Mouse (Mus musculus): Measurements from ENCODE around the gene Atp6v1e1. TPM values are rescaled to one million over a fixed set of nuclear protein-coding genes. Genes with fewer than 3 reads are reported as not detected.
"Not testable (repeated sequence)": the region's sequence is repeated elsewhere in the genome, so short reads cannot be mapped to it uniquely, and the experiment has no call there.

Atp6v1e1 gene
- polyA plus RNA-seq, 1 experiment = 33.7 TPM

DNA sequence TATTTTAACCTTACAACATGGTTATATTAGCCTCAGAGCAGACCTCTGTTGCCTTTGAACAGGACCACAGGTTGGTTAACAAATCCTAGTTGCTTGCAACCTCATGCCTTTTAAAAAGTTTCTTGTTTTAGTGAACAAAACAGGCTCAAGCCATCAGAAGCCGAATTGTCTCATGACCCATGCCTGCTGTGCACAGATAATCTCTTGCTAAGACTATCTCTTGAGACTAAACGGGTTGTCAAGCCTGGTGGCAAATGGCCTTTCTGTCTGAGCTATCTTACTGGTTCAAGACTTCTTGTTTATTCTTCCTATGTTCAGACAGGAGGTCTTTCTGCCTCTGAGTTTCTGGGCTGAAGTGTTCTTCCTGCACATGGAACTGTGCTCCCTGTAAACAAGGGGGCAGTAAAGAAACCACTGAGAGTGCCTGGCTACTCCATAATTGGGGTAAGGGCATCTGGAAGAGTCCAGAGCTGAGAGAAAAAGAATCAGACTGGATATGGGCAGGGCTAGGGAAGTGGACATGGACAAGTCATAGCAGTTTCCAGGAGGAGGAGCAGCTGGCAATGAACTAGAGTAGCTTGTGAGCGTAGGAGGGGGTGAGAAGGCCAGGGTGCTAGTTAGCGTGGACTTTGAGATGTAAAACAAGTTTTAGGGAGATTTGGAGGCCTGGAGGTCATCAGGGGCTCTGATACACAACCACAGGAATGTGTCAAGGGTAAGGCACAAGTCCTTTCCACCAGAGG is 8.4 kb upstream of the Atp6v1e1 start:
- Histone ChIP-seq H3K27me3 (ENCODE audit: control insufficient read depth, insufficient read depth, low read length) (no peaks in the 10 kb centered on the region), H3K4me1 (ENCODE audit: control insufficient read depth, insufficient read depth, low read length) (no peaks in the 10 kb centered on the region), H3K4me3 (ENCODE audit: control insufficient read depth, low read depth, low read length) (no peak overlapping the region), H3K36me3 (ENCODE audit: control insufficient read depth, insufficient read depth, low read length) (no peaks in the 10 kb centered on the region), H3K27ac (ENCODE audit: control insufficient read depth, insufficient read depth, low read depth, low read length) (no peak overlapping the region)
- no peak for TF ChIP-seq CTCF (IDR thresholded peaks at IDR 0.05; ENCODE audit: control insufficient read depth, insufficient read depth, insufficient replicate concordance, low read depth, low read length)
- TF ChIP-seq POLR2A (IDR thresholded peaks at IDR 0.05; ENCODE audit: control insufficient read depth, low read depth, low read length) = no peak

DNA sequence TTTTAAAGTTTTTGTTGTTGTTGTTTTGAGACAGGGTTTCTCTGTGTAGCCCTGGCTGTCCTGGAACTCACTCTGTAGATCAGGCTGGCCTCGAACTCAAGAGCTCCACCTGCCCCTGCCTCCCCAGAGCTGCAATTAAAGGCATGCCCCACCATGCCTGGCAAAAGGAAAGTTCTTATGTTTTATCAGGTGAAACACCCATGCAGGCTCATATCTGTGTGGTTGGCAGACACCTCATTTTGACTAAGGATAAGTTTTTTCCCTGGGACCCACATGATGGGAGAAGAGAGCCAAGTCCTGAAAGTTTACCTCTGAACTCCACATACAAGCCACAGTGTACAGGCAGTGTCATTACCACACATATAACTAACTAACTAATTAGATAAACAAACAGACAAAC is 7.5 kb upstream of the Atp6v1e1 start:
- Histone ChIP-seq H3K4me1 (ENCODE audit: control insufficient read depth, insufficient read depth, low read length) (no peaks in the 10 kb centered on the region), H3K27me3 (ENCODE audit: control insufficient read depth, insufficient read depth, low read length) (no peaks in the 10 kb centered on the region), H3K36me3 (ENCODE audit: control insufficient read depth, insufficient read depth, low read length) (no peaks in the 10 kb centered on the region), H3K27ac (ENCODE audit: control insufficient read depth, insufficient read depth, low read depth, low read length) (no peak overlapping the region), H3K4me3 (ENCODE audit: control insufficient read depth, low read depth, low read length) (no peak overlapping the region)
- no peak for TF ChIP-seq CTCF (IDR thresholded peaks at IDR 0.05; ENCODE audit: control insufficient read depth, insufficient read depth, insufficient replicate concordance, low read depth, low read length)
- no peak for TF ChIP-seq POLR2A (IDR thresholded peaks at IDR 0.05; ENCODE audit: control insufficient read depth, low read depth, low read length)

DNA sequence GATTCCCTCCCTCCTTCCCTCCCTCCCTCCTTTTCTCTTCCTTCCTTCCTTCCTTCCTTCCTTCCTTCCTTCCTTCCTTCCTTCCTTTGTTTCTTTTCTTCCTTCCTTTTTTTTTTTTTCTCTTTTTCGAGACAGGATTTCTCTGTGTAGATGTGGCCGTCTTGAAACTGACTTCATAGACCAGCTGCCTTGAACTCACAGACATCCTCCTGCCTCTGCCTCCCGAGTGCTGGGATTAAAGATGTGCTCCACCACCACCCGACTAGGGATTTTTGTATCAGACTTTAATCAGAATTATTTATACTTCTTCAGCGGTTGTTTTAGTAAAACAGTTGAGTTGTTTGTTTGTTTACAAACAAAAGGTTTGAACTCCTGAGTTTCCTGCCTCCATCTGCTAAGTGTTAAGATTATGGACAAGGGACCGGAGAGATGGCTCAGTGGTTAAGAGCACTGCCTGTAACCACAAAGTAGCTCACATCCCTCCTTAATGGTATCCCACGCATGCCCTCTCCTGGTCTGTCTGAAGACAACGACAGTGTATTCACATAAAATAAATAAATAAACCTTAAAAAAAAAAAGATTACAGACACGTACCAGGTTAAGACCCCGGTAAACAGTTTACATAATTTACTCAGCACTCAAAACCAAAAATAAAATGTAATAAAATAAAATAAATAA is 483 bp upstream of the Atp6v1e1 start:
- no peak for TF ChIP-seq CTCF (IDR thresholded peaks at IDR 0.05; ENCODE audit: control insufficient read depth, insufficient read depth, insufficient replicate concordance, low read depth, low read length)
- TF ChIP-seq POLR2A (IDR thresholded peaks at IDR 0.05; ENCODE audit: control insufficient read depth, low read depth, low read length) = no peak
- H3K36me3 ChIP-seq (ENCODE audit: control insufficient read depth, insufficient read depth, low read length) = no peaks in the 10 kb centered on the region
- peak overlapping the region; percentile 100 for H3K4me3 ChIP-seq (ENCODE audit: control insufficient read depth, low read depth, low read length)
- no peaks in the 10 kb centered on the region for H3K4me1 ChIP-seq (ENCODE audit: control insufficient read depth, insufficient read depth, low read length)
- H3K27me3 ChIP-seq (ENCODE audit: control insufficient read depth, insufficient read depth, low read length) = no peaks in the 10 kb centered on the region
- H3K27ac ChIP-seq (ENCODE audit: control insufficient read depth, insufficient read depth, low read depth, low read length) = peak overlapping the region; percentile 86

DNA sequence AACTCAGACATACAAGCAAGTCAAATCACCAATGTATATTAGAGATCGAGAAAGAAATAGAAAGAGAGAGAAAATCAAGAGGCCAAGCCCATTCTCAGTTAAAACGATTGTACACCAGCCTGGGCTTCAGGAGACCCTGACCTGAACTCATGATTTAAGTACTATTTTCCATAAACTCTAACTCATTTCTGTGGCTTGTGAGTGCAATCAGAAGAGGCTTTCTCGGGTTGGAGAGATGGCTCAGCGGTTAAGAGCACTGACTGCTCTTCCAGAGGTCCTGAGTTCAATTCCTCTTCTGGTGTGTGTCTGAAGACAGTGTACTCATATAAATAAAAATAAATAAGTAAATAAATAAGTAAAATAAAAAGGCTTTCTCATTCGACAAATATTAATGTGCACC is 878 bp downstream of the Atp6v1e1 start:
- Histone ChIP-seq H3K36me3 (ENCODE audit: control insufficient read depth, insufficient read depth, low read length) (peaks cover 2% of the 10 kb centered on the region), H3K4me1 (ENCODE audit: control insufficient read depth, insufficient read depth, low read length) (no peaks in the 10 kb centered on the region), H3K27me3 (ENCODE audit: control insufficient read depth, insufficient read depth, low read length) (no peaks in the 10 kb centered on the region), H3K27ac (ENCODE audit: control insufficient read depth, insufficient read depth, low read depth, low read length) (no peak overlapping the region), H3K4me3 (ENCODE audit: control insufficient read depth, low read depth, low read length) (peak overlapping the region; percentile 100; the same call in 1 of the 2 replicates)
- TF ChIP-seq POLR2A (IDR thresholded peaks at IDR 0.05; ENCODE audit: control insufficient read depth, low read depth, low read length) = no peak
- TF ChIP-seq CTCF (IDR thresholded peaks at IDR 0.05; ENCODE audit: control insufficient read depth, insufficient read depth, insufficient replicate concordance, low read depth, low read length) = no peak

DNA sequence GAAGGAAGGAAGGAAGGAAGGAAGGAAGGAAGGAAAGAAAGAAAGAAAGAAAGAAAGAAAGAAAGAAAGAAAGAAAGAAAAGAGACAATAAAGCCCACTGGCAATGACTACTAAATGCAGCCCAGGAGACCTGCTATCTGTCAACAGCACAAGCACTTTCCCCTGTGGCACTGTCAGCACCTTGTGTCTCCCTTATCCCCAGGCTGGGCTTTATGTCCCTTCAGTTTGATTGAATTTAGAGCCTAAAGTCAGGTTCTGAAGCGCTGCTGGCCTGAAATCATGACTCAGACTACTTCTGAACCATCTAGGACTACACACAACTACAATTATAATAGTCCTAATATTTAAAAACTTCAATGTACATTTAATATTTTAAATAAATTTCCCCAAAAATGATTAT is 1.7 kb downstream of the Atp6v1e1 start:
- H3K4me3 ChIP-seq (ENCODE audit: control insufficient read depth, low read depth, low read length) = no peak overlapping the region
- H3K36me3 ChIP-seq (ENCODE audit: control insufficient read depth, insufficient read depth, low read length) = peaks cover 2% of the 10 kb centered on the region
- H3K27ac ChIP-seq (ENCODE audit: control insufficient read depth, insufficient read depth, low read depth, low read length) = no peak overlapping the region
- no peaks in the 10 kb centered on the region for H3K4me1 ChIP-seq (ENCODE audit: control insufficient read depth, insufficient read depth, low read length)
- H3K27me3 ChIP-seq (ENCODE audit: control insufficient read depth, insufficient read depth, low read length) = no peaks in the 10 kb centered on the region
- TF ChIP-seq POLR2A (IDR thresholded peaks at IDR 0.05; ENCODE audit: control insufficient read depth, low read depth, low read length) (no peak), CTCF (IDR thresholded peaks at IDR 0.05; ENCODE audit: control insufficient read depth, insufficient read depth, insufficient replicate concordance, low read depth, low read length) (no peak)

DNA sequence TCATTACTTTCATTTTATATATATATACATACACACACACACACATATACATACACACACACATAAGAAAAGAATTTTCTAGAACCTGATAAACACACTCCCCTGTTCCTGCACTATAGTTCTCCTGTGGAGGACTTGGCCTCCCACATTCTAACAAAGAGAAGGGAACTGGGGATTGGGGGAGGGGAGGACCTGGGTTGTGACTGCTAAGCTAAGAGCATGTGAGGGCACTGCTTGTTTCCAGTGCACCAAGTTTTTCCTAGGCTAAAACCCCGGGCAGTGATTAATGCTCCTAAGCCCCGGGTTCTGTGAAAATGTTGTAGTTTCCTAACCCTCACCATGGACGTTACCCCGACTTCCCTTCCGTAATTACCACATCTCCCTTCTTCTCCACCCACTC is 2.4 kb downstream of the Atp6v1e1 start:
- Histone ChIP-seq H3K27ac (ENCODE audit: control insufficient read depth, insufficient read depth, low read depth, low read length) (no peak overlapping the region), H3K27me3 (ENCODE audit: control insufficient read depth, insufficient read depth, low read length) (no peaks in the 10 kb centered on the region), H3K4me3 (ENCODE audit: control insufficient read depth, low read depth, low read length) (no peak overlapping the region), H3K36me3 (ENCODE audit: control insufficient read depth, insufficient read depth, low read length) (peaks cover 2% of the 10 kb centered on the region), H3K4me1 (ENCODE audit: control insufficient read depth, insufficient read depth, low read length) (no peaks in the 10 kb centered on the region)
- no peak for TF ChIP-seq CTCF (IDR thresholded peaks at IDR 0.05; ENCODE audit: control insufficient read depth, insufficient read depth, insufficient replicate concordance, low read depth, low read length)
- TF ChIP-seq POLR2A (IDR thresholded peaks at IDR 0.05; ENCODE audit: control insufficient read depth, low read depth, low read length) = no peak

DNA sequence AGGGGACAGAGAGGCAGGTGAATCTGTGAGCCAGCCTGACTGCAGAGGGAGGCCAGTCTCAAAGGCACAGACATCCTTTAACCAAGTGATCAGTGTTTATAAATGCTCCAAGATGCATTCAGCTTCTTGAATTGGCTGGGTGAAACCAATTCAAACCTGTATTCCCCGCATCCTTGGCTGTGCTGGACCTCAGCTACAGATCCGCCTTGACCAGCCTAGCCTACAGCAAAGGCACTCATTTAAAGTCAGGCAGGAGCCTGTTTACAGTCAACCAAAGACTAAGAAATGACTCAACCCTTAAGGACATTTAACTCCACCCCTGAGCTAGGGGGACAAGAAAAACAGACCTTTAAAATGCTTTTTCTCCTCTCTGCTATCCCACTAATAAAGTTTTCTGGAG is 3.3 kb downstream of the Atp6v1e1 start:
- no peaks in the 10 kb centered on the region for H3K4me1 ChIP-seq (ENCODE audit: control insufficient read depth, insufficient read depth, low read length)
- no peaks in the 10 kb centered on the region for H3K27me3 ChIP-seq (ENCODE audit: control insufficient read depth, insufficient read depth, low read length)
- H3K4me3 ChIP-seq (ENCODE audit: control insufficient read depth, low read depth, low read length) = no peak overlapping the region
- no peak for TF ChIP-seq CTCF (IDR thresholded peaks at IDR 0.05; ENCODE audit: control insufficient read depth, insufficient read depth, insufficient replicate concordance, low read depth, low read length)
- no peak overlapping the region for H3K27ac ChIP-seq (ENCODE audit: control insufficient read depth, insufficient read depth, low read depth, low read length)
- peaks cover 2% of the 10 kb centered on the region for H3K36me3 ChIP-seq (ENCODE audit: control insufficient read depth, insufficient read depth, low read length)

DNA sequence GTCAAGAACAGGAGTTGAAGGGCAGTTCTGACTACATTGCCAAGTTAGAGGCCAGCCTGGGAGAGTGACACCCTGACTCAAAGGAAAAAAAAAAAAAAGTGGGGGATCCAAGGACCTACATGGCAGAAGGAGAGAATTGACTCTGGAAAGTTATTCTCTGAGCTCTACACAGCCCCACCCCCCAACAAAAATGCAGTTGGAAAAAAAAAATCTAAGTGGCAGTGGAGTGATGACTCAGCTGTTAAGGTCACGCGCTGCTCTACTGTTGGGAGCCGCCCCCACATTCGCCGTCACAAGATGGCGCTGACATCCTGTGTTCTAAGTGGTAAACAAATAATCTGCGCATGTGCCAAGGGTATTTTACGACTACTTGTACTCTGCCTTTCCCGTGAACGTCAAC is 10.6 kb downstream of the Atp6v1e1 start:
- not testable (repeated sequence) for H3K27ac ChIP-seq (ENCODE audit: control insufficient read depth, insufficient read depth, low read depth, low read length); H3K36me3 ChIP-seq (ENCODE audit: control insufficient read depth, insufficient read depth, low read length); H3K4me3 ChIP-seq (ENCODE audit: control insufficient read depth, low read depth, low read length); H3K4me1 ChIP-seq (ENCODE audit: control insufficient read depth, insufficient read depth, low read length); H3K27me3 ChIP-seq (ENCODE audit: control insufficient read depth, insufficient read depth, low read length)

Data from testis, adult 2 months (tissue).